Mouse (Mus musculus): Measurements from ENCODE around the gene 4930432M17Rik. TPM values are rescaled to one million over a fixed set of nuclear protein-coding genes. Genes with fewer than 3 reads are reported as not detected.
A peak's percentile ranks its signal among the peaks of the same experiment; 100 is the strongest.

Gene 4930432M17Rik
- polyA plus RNA-seq, 1 experiment from 2014 or later: not detected

GRCm38 (mm10) chr3:121684963-121685362, 14.4 kb downstream of the 4930432M17Rik start:
- no peak for ATAC-seq
- H3K27ac ChIP-seq (ENCODE audit: low read length): no peak overlapping the region
- H3K4me2 ChIP-seq (ENCODE audit: low read depth, low read length): no peak overlapping the region
- H3K4me3 ChIP-seq (ENCODE audit: low read length): no peak overlapping the region
- H3K9me3 ChIP-seq (ENCODE audit: control insufficient read depth, low read length): no peaks in the 10 kb centered on the region
- H3K27me3 ChIP-seq (replicated peaks; ENCODE audit: control insufficient read depth, insufficient read depth, low read length): no peaks in the 10 kb centered on the region
- H3K36me3 ChIP-seq (ENCODE audit: control insufficient read depth, insufficient read depth, low read length): no peaks in the 10 kb centered on the region
- 56% methylated on average over 4 of the region's 4 CpGs for WGBS
- H3K9ac ChIP-seq (ENCODE audit: low read depth, low read length): no peak overlapping the region
- H3K4me1 ChIP-seq (ENCODE audit: control insufficient read depth, insufficient read depth, low read length): no peaks in the 10 kb centered on the region

- no peaks in the 10 kb centered on the region for H3K36me3 ChIP-seq (ENCODE audit: control insufficient read depth, insufficient read depth, low read length)
- 89% methylated on average over 1 of the region's 1 CpGs for WGBS
- no peak overlapping the region for H3K4me2 ChIP-seq (ENCODE audit: low read depth, low read length)
- no peaks in the 10 kb centered on the region for H3K4me1 ChIP-seq (ENCODE audit: control insufficient read depth, insufficient read depth, low read length)
- H3K9me3 ChIP-seq (ENCODE audit: control insufficient read depth, low read length): no peaks in the 10 kb centered on the region
- no peak overlapping the region for H3K9ac ChIP-seq (ENCODE audit: low read depth, low read length)
- H3K4me3 ChIP-seq (ENCODE audit: low read length): no peak overlapping the region
- ATAC-seq: no peak
- H3K27me3 ChIP-seq (replicated peaks; ENCODE audit: control insufficient read depth, insufficient read depth, low read length): no peaks in the 10 kb centered on the region
- no peak overlapping the region for H3K27ac ChIP-seq (ENCODE audit: low read length)
Measured at GRCm38 (mm10) chr3:121685985-121686384, 15.4 kb downstream of the 4930432M17Rik start.

DNA sequence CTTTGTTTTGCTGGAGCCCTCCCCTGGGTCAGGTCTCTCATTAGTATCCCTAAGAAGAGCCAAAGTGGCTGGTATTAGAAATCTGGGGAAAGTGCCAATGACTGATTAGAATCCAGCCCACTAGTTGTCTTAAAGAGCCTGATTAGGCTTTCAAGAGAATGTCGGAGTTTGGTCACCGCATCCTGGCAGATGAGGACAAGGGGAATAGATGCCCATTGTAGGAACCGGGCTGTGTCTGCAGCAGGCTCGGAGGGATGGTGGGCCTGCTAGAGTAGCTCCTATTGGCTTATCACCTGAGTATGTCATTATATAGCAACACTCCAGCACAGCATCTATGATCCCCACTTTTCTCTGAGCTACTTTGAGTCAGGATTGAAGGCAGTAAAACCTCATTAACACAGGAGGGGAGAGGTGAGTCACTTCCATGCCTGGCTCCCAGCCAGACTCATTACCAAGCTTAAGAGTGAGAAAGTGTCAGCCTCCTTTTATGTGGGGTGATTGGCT, 15.9 kb downstream of the 4930432M17Rik start:
- no peak overlapping the region for H3K4me3 ChIP-seq (ENCODE audit: low read length)
- ATAC-seq: peak; percentile 58; the same call in 1 of the 2 replicates
- no peaks in the 10 kb centered on the region for H3K9me3 ChIP-seq (ENCODE audit: control insufficient read depth, low read length)
- no peaks in the 10 kb centered on the region for H3K4me1 ChIP-seq (ENCODE audit: control insufficient read depth, insufficient read depth, low read length)
- H3K27me3 ChIP-seq (replicated peaks; ENCODE audit: control insufficient read depth, insufficient read depth, low read length): no peaks in the 10 kb centered on the region
- no peaks in the 10 kb centered on the region for H3K36me3 ChIP-seq (ENCODE audit: control insufficient read depth, insufficient read depth, low read length)
- no peak overlapping the region for H3K27ac ChIP-seq (ENCODE audit: low read length)
- WGBS: 80% methylated on average over 4 of the region's 4 CpGs
- no peak overlapping the region for H3K9ac ChIP-seq (ENCODE audit: low read depth, low read length)
- H3K4me2 ChIP-seq (ENCODE audit: low read depth, low read length): no peak overlapping the region

GRCm38 (mm10) chr3:121687741-121688140, 17.2 kb downstream of the 4930432M17Rik start:
- Histone ChIP-seq H3K27me3 (replicated peaks; ENCODE audit: control insufficient read depth, insufficient read depth, low read length) (no peaks in the 10 kb centered on the region), H3K4me1 (ENCODE audit: control insufficient read depth, insufficient read depth, low read length) (no peaks in the 10 kb centered on the region), H3K4me2 (ENCODE audit: low read depth, low read length) (no peak overlapping the region), H3K4me3 (ENCODE audit: low read length) (no peak overlapping the region), H3K36me3 (ENCODE audit: control insufficient read depth, insufficient read depth, low read length) (no peaks in the 10 kb centered on the region), H3K9ac (ENCODE audit: low read depth, low read length) (no peak overlapping the region), H3K27ac (ENCODE audit: low read length) (no peak overlapping the region), H3K9me3 (ENCODE audit: control insufficient read depth, low read length) (no peaks in the 10 kb centered on the region)
- 89% methylated on average over 3 of the region's 3 CpGs for WGBS
- no peak for ATAC-seq

DNA sequence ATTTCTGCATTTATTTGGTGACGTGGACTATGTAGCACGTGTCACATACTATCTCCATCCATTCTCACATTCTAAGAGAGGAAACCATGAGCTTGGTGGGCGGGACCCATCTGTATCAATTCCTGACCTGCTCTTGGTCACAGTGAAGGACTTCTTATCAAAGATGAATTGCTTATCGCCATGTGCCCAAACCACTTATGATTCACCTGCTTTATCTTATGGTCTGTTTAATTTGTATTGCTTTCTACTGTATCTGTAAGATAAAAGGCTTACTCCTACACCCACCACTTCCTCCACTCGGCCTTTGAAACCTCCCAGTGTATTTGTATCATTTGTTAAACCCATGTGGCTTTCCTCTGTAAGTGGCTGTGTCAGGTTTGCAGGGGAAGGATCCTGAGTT, 18.5 kb downstream of the 4930432M17Rik start:
- no peaks in the 10 kb centered on the region for H3K9me3 ChIP-seq (ENCODE audit: control insufficient read depth, low read length)
- H3K4me1 ChIP-seq (ENCODE audit: control insufficient read depth, insufficient read depth, low read length): no peaks in the 10 kb centered on the region
- 71% methylated on average over 5 of the region's 5 CpGs for WGBS
- H3K27me3 ChIP-seq (replicated peaks; ENCODE audit: control insufficient read depth, insufficient read depth, low read length): no peaks in the 10 kb centered on the region
- H3K27ac ChIP-seq (ENCODE audit: low read length): no peak overlapping the region
- no peaks in the 10 kb centered on the region for H3K36me3 ChIP-seq (ENCODE audit: control insufficient read depth, insufficient read depth, low read length)
- no peak overlapping the region for H3K9ac ChIP-seq (ENCODE audit: low read depth, low read length)
- H3K4me3 ChIP-seq (ENCODE audit: low read length): no peak overlapping the region
- H3K4me2 ChIP-seq (ENCODE audit: low read depth, low read length): no peak overlapping the region
- ATAC-seq: peak; percentile 26; the same call in 1 of the 2 replicates

DNA sequence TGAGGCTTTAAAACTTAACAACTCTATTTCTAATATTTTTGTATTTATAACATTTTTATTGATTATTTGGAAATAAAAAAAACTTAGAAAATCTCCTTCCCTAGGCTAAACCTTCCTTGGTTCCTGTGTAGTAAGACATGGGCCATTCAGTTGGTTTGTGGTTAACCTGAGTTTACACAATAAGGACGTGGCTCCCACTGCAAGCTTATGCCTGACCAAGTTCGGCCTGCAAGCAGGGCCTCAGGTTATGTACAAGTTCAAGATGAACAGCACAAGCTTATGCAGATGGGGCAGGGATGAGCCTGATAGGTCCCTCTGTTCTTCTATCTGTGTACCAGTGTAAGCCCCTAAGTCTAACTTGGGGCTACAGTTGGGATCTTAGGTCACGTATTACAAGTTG, 19.1 kb downstream of the 4930432M17Rik start:
- no peak overlapping the region for H3K9ac ChIP-seq (ENCODE audit: low read depth, low read length)
- no peaks in the 10 kb centered on the region for H3K27me3 ChIP-seq (replicated peaks; ENCODE audit: control insufficient read depth, insufficient read depth, low read length)
- no peaks in the 10 kb centered on the region for H3K36me3 ChIP-seq (ENCODE audit: control insufficient read depth, insufficient read depth, low read length)
- ATAC-seq: no peak
- no peak overlapping the region for H3K27ac ChIP-seq (ENCODE audit: low read length)
- no peak overlapping the region for H3K4me3 ChIP-seq (ENCODE audit: low read length)
- no peaks in the 10 kb centered on the region for H3K4me1 ChIP-seq (ENCODE audit: control insufficient read depth, insufficient read depth, low read length)
- no peak overlapping the region for H3K4me2 ChIP-seq (ENCODE audit: low read depth, low read length)
- WGBS: 82% methylated on average over 3 of the region's 3 CpGs
- H3K9me3 ChIP-seq (ENCODE audit: control insufficient read depth, low read length): no peaks in the 10 kb centered on the region

DNA sequence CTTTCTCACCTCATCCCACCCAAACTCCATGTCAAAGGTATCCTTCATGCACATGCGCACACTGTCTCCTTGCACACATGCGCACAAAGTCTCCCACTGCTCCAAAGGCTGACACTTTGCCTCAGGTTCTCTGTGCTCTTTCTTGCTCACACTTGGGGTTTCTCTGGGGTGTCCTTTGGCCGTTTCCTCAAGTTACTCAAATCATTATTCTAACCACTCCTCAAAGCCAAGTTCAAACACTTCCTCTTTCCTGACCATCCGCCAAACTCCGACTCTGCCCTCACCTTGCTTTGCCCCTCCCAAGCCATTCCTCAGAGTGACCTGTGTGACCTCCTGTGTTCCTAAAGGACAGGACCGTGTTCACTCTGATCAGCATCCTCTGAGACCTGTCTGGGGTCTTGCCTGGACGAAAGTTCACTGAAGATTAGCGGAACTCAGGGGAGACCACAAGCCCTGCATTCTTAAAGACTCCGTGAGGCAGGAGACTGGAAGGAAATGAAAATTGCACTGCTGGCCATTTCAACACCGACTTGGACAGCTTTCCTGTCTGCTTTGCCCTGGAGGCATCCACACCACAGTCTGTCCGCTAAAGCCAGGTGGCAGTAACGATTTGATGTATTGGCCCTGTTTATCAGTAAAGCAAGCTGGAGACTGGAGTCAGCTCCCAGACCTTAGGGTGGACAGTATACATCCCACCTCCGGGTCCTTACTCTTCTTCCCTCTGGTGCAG, 22.6 kb downstream of the 4930432M17Rik start:
- H3K4me3 ChIP-seq (ENCODE audit: low read length): no peak overlapping the region
- no peak overlapping the region for H3K9ac ChIP-seq (ENCODE audit: low read depth, low read length)
- no peaks in the 10 kb centered on the region for H3K4me1 ChIP-seq (ENCODE audit: control insufficient read depth, insufficient read depth, low read length)
- H3K9me3 ChIP-seq (ENCODE audit: control insufficient read depth, low read length): no peaks in the 10 kb centered on the region
- no peaks in the 10 kb centered on the region for H3K27me3 ChIP-seq (replicated peaks; ENCODE audit: control insufficient read depth, insufficient read depth, low read length)
- H3K4me2 ChIP-seq (ENCODE audit: low read depth, low read length): no peak overlapping the region
- ATAC-seq: peak; percentile 40; the same call in 1 of the 2 replicates
- no peaks in the 10 kb centered on the region for H3K36me3 ChIP-seq (ENCODE audit: control insufficient read depth, insufficient read depth, low read length)
- H3K27ac ChIP-seq (ENCODE audit: low read length): no peak overlapping the region
- 71% methylated on average over 13 of the region's 13 CpGs for WGBS

- no peaks in the 10 kb centered on the region for H3K9me3 ChIP-seq (ENCODE audit: control insufficient read depth, low read length)
- 77% methylated on average over 5 of the region's 5 CpGs for WGBS
Measured at GRCm38 (mm10) chr3:121693746-121694145, 23.2 kb downstream of the 4930432M17Rik start.

GRCm38 (mm10) chr3:121697169-121697568, 26.6 kb downstream of the 4930432M17Rik start:
- H3K36me3 ChIP-seq (ENCODE audit: control insufficient read depth, insufficient read depth, low read length): no peaks in the 10 kb centered on the region
- H3K4me1 ChIP-seq (ENCODE audit: control insufficient read depth, insufficient read depth, low read length): no peaks in the 10 kb centered on the region
- no peak overlapping the region for H3K4me2 ChIP-seq (ENCODE audit: low read depth, low read length)
- 69% methylated on average over 7 of the region's 7 CpGs for WGBS
- H3K27me3 ChIP-seq (replicated peaks; ENCODE audit: control insufficient read depth, insufficient read depth, low read length): no peaks in the 10 kb centered on the region
- no peaks in the 10 kb centered on the region for H3K9me3 ChIP-seq (ENCODE audit: control insufficient read depth, low read length)
- no peak overlapping the region for H3K9ac ChIP-seq (ENCODE audit: low read depth, low read length)
- no peak overlapping the region for H3K4me3 ChIP-seq (ENCODE audit: low read length)
- no peak overlapping the region for H3K27ac ChIP-seq (ENCODE audit: low read length)
- ATAC-seq: no peak

More at GRCm38 (mm10) chr3:121693746-121694145, 23.2 kb downstream of the 4930432M17Rik start:
- ATAC-seq: peak; percentile 48; the same call in 1 of the 2 replicates
- Histone ChIP-seq H3K27ac (ENCODE audit: low read length) (peak overlapping the region; percentile 4; the same call in 1 of the 2 replicates), H3K4me2 (ENCODE audit: low read depth, low read length) (no peak overlapping the region), H3K4me1 (ENCODE audit: control insufficient read depth, insufficient read depth, low read length) (no peaks in the 10 kb centered on the region), H3K36me3 (ENCODE audit: control insufficient read depth, insufficient read depth, low read length) (no peaks in the 10 kb centered on the region), H3K27me3 (replicated peaks; ENCODE audit: control insufficient read depth, insufficient read depth, low read length) (no peaks in the 10 kb centered on the region), H3K9ac (ENCODE audit: low read depth, low read length) (no peak overlapping the region), H3K4me3 (ENCODE audit: low read length) (no peak overlapping the region)
